Mouse (Mus musculus): Measurements from ENCODE around the gene Rnf32.

Rnf32 gene

GRCm38 (mm10) chr5:29270879-29271278 lies 75.1 kb downstream of the Rnf32 start:
- no peak for DNase-seq (ENCODE audit: extremely low read depth, insufficient read length, low spot score)

- no peak for DNase-seq (ENCODE audit: extremely low read depth, insufficient read length, low spot score)
These were observed 77.6 kb downstream of the Rnf32 start for GRCm38 (mm10) chr5:29273426-29273825.

- DNase-seq (ENCODE audit: extremely low read depth, insufficient read length, low spot score), result no peak
These were observed 79.0 kb downstream of the Rnf32 start for GRCm38 (mm10) chr5:29274746-29275145.

Measured in 3134 (cell line).